Mouse (Mus musculus) forebrain, postnatal 0 days (tissue): ENCODE results near the gene Dok7. TPM values are rescaled to one million over a fixed set of nuclear protein-coding genes. Genes with fewer than 3 reads are reported as not detected.

Experiments used
- ATAC-seq: fragments of 200-750 bp; cut with Nextera tagmentation; 2 replicates; pipeline ENCODE4 v1.8.0; 2017; ENCODE audit warnings: mild to moderate bottlenecking, moderate library complexity
- DNase-seq: peaks from one replicate; pipeline ENCODE4 v3.0.0-alpha.2; 2015
- H3K27ac ChIP-seq: fragments of 300-500 bp; sonication (generic); 2 replicates; pipeline ENCODE4 v1.5.1; 2014; ENCODE audit warnings: low read depth, mild to moderate bottlenecking, antibody characterized with exemption, low read length, moderate library complexity, mixed read lengths
- H3K27me3 ChIP-seq: fragments of 300-500 bp; sonication (generic); 2 replicates; pipeline ENCODE4 v1.6.1; 2014; ENCODE audit warnings: mild to moderate bottlenecking, low read length, mixed read lengths; ENCODE audit not compliant: insufficient read depth
- H3K36me3 ChIP-seq: fragments of 300-500 bp; sonication (generic); 2 replicates; pipeline ENCODE4 v1.6.1; 2014; ENCODE audit warnings: mild to moderate bottlenecking, moderate library complexity; ENCODE audit not compliant: insufficient read depth
- H3K4me1 ChIP-seq: fragments of 300-500 bp; sonication (generic); 2 replicates; pipeline ENCODE4 v1.6.1; 2014; ENCODE audit warnings: antibody characterized with exemption; ENCODE audit not compliant: insufficient read depth
- H3K4me2 ChIP-seq: fragments of 300-500 bp; sonication (generic); 2 replicates; pipeline ENCODE4 v1.6.1; 2014; ENCODE audit warnings: low read depth, mild to moderate bottlenecking, moderate library complexity
- H3K4me3 ChIP-seq: fragments of 300-500 bp; sonication (generic); 2 replicates; pipeline ENCODE4 v1.5.1; 2014; ENCODE audit warnings: low read depth, low read length, mixed read lengths
- H3K9ac ChIP-seq: fragments of 300-500 bp; sonication (generic); 2 replicates; pipeline ENCODE4 v1.6.1; 2014; ENCODE audit warnings: mild to moderate bottlenecking
- H3K9me3 ChIP-seq: fragments of 300-500 bp; sonication (generic); 2 replicates; pipeline ENCODE4 v1.6.1; 2016; ENCODE audit warnings: low read length
- CTCF ChIP-seq: sonication (generic); IDR thresholded peaks from 2 replicates; pipeline ENCODE4 v1.5.1; 2016; ENCODE audit warnings: antibody characterized with exemption, control low read depth, low read depth
- WGBS: fragments of 180-500 bp; shearing (Covaris S2); extraction: QIAGEN DNeasy Blood & Tissue Kit; methylation state at CpG from one replicate; pipeline ENCODE4 v1.1.7; 2014; 5-methylcytosine and 5-hydroxymethylcytosine counted together
- polyA plus RNA-seq: library from polyadenylated mRNA; unstranded; fragments of >200 nt; fragmentation: Nextera tagmentation; extraction: Ambion mirVana; gene quantifications from 2 replicates; pipeline ENCODE4 v1.2.1, GENCODE M21; 2015
- total RNA-seq: library from RNA; depleted of rRNA; stranded (reverse); fragments of >200 nt; gene quantifications from 2 replicates; pipeline ENCODE4 v1.2.3, GENCODE M21; 2014

The Dok7 gene
- total and polyA plus RNA-seq, 2 experiments from 2014 or later, result 10.1 to 15.0 TPM

GRCm38 (mm10) chr5:35035795-35036194 is 20.8 kb upstream of the Dok7 start:
- no peak for TF ChIP-seq CTCF
- no peak overlapping the region for H3K9ac ChIP-seq

DNA sequence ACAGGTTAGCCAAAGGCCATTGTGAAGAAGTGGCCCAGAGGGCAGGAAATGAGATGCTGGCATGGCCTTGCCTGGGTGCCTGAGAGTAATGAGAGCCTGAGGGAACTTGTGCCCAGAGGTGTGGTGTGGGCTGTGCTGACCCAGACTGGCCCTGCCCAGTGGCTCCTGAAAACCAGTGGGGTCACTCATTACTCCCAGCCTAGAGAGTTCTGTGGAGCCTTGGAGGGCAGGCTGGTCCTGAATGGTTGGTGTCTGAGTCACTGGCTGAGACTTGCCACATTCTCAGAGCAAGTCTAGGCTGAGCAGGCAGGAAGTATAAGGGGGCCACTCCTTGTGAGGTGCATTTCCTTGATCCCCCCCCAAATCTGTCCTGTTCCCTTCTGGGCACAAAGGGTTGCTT is 19.1 kb upstream of the Dok7 start:
- DNase-seq, result no peak
- H3K4me2 ChIP-seq, result no peak overlapping the region
- no peaks in the 10 kb centered on the region for H3K9me3 ChIP-seq
- no peak overlapping the region for H3K27ac ChIP-seq
- no peak for TF ChIP-seq CTCF
- no peak overlapping the region for H3K4me3 ChIP-seq
- H3K9ac ChIP-seq, result no peak overlapping the region
- H3K27me3 ChIP-seq, result no peaks in the 10 kb centered on the region
- ATAC-seq, result no peak
- peaks cover 16% of the 10 kb centered on the region; the same call in 1 of the 2 replicates for H3K36me3 ChIP-seq
- H3K4me1 ChIP-seq, result no peaks in the 10 kb centered on the region

More at GRCm38 (mm10) chr5:35035795-35036194, 20.8 kb upstream of the Dok7 start:
- no peak overlapping the region for H3K4me3 ChIP-seq
- no peaks in the 10 kb centered on the region for H3K9me3 ChIP-seq
- no peaks in the 10 kb centered on the region for H3K4me1 ChIP-seq
- no peak overlapping the region for H3K4me2 ChIP-seq
- DNase-seq, result no peak
- WGBS, result 83% methylated on average over 4 of the region's 4 CpGs
- H3K36me3 ChIP-seq, result peaks cover 25% of the 10 kb centered on the region
- H3K27ac ChIP-seq, result no peak overlapping the region
- H3K27me3 ChIP-seq, result no peaks in the 10 kb centered on the region
- ATAC-seq, result no peak

DNA sequence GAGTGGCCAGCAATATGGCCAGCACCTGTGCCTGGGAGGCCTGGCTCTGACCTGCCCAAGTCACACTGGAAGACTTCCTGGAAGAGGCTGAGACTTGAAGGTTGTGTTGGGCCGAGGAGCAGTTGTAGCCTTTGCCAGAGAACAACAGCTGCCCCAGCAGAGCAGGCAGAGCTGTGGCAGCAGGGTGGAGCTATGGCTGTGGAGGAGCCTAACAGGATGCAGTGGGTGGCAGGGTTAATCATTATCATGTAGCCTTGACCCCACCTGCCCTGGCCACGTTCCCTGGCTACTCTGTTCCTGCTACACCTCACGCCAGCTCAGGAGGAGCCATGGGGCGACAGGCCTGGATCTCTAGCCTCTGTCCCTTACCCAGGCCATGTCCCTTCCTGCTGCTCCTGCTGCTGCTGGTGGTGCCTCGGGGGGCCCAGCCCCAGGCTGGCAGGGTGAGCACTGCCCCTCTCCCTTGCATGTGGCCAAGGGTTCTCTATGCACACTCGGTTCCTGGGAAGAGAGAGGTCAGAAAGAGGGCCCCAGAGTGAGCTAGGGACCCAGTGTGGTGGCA is 15.2 kb upstream of the Dok7 start, which contains the start of gene Hgfac:
Gene Hgfac, plus strand, starts transcription at position 242 of the 562 bp plus-strand sequence.
- Histone ChIP-seq H3K9me3 (no peaks in the 10 kb centered on the region), H3K4me1 (no peaks in the 10 kb centered on the region), H3K9ac (no peak within 1 kb of the TSS), H3K4me2 (no peak within 1 kb of the TSS), H3K27me3 (no peaks in the 10 kb centered on the region), H3K27ac (no peak within 1 kb of the TSS), H3K36me3 (no peaks in the 10 kb centered on the region), H3K4me3 (no peak within 1 kb of the TSS)
- no peak for ATAC-seq
- TF ChIP-seq CTCF, result no peak
- WGBS, result 75% methylated on average over 6 of the region's 6 CpGs
- DNase-seq, result no peak

DNA sequence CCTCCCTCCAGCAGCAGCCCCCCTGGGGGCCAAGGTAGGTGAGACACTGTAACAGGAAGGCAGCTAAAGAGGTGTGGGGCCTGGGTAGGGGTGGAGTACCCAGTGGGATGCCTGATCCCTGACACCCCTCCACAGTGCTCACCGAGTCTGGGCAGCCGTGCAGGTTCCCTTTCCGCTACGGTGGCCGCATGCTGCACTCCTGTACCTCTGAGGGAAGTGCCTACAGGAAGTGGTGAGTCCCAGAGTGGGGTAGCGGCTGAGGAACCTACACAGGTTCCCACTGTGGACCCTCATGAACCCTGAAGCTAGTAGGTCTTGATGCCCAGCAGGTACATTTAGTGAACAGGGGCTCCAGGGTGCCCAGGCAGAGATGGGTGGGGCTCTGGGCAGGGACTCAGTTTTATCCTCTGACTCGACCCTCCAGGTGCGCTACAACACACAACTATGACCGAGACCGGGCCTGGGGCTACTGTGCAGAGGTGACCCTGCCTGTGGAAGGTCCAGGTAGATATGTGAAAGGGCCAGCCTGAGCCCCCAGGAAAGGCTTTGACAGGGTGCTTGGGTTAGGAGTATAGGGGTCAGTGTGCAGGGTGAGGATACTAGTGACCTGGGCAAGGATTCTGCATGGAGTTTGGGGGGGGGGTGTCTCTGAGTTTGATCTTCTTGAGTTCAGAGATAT is 14.0 kb upstream of the Dok7 start:
- Histone ChIP-seq H3K27me3 (no peaks in the 10 kb centered on the region), H3K4me2 (no peak overlapping the region), H3K9me3 (no peaks in the 10 kb centered on the region), H3K4me1 (no peaks in the 10 kb centered on the region), H3K4me3 (no peak overlapping the region), H3K27ac (no peak overlapping the region), H3K9ac (no peak overlapping the region), H3K36me3 (no peaks in the 10 kb centered on the region)
- ATAC-seq, result no peak; the same call in 1 of the 2 replicates
- WGBS, result 78% methylated on average over 10 of the region's 10 CpGs
- no peak for DNase-seq
- no peak for TF ChIP-seq CTCF

- Histone ChIP-seq H3K4me2 (no peak overlapping the region), H3K27ac (no peak overlapping the region), H3K4me1 (no peaks in the 10 kb centered on the region), H3K9me3 (no peaks in the 10 kb centered on the region), H3K4me3 (no peak overlapping the region), H3K27me3 (no peaks in the 10 kb centered on the region), H3K36me3 (no peaks in the 10 kb centered on the region), H3K9ac (no peak overlapping the region)
- TF ChIP-seq CTCF, result peak; percentile 98
- DNase-seq (peak; percentile 90), ATAC-seq (peak; percentile 93)
- 18% methylated on average over 1 of the region's 1 CpGs for WGBS
Measured at GRCm38 (mm10) chr5:35043110-35043451, 13.5 kb upstream of the Dok7 start.

DNA sequence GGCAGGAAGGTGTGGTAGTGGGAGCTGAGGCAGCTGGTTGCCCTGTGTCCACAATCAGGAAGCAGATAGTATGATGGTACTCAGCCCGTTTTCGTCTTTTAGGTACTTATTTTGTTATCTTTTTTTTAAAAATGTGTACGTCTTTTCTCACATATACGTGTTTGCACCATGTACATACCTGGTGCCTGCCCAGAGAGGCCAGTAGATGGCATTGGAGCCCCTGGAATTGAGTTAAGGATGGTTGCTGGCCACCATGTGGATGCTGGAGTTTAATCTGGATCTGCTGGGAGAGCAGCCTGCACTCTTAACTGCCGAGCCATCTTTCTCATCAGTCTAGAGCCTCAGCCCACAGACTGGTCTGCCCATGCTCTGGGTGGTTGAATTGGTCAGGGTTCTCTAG is 6.0 kb upstream of the Dok7 start:
- no peaks in the 10 kb centered on the region for H3K9me3 ChIP-seq
- H3K27ac ChIP-seq, result no peak overlapping the region
- DNase-seq (no peak), ATAC-seq (no peak)
- 76% methylated on average over 5 of the region's 5 CpGs for WGBS
- no peaks in the 10 kb centered on the region for H3K4me1 ChIP-seq
- H3K9ac ChIP-seq, result no peak overlapping the region
- TF ChIP-seq CTCF, result peak; percentile 33
- H3K4me2 ChIP-seq, result no peak overlapping the region
- no peaks in the 10 kb centered on the region for H3K36me3 ChIP-seq
- H3K4me3 ChIP-seq, result no peak overlapping the region
- H3K27me3 ChIP-seq, result no peaks in the 10 kb centered on the region

- 97% methylated on average over 3 of the region's 3 CpGs for WGBS
- Histone ChIP-seq H3K9me3 (no peaks in the 10 kb centered on the region), H3K36me3 (no peaks in the 10 kb centered on the region), H3K4me3 (no peak overlapping the region), H3K4me2 (no peak overlapping the region), H3K27me3 (no peaks in the 10 kb centered on the region), H3K4me1 (peaks cover 4% of the 10 kb centered on the region; the same call in 1 of the 2 replicates), H3K27ac (no peak overlapping the region), H3K9ac (no peak overlapping the region)
- no peak for TF ChIP-seq CTCF
- no peak for DNase-seq
- ATAC-seq, result no peak
Measured at GRCm38 (mm10) chr5:35054628-35055027, 1.9 kb upstream of the Dok7 start.
